Mouse (Mus musculus) heart, embryonic 12.5 days (tissue): ENCODE data around the gene Cpsf7. TPM values are rescaled to one million over a fixed set of nuclear protein-coding genes. Genes with fewer than 3 reads are reported as not detected.
A peak's percentile ranks its signal among the peaks of the same experiment; 100 is the strongest.
"Not testable (repeated sequence)": the region's sequence is repeated elsewhere in the genome, so short reads cannot be mapped to it uniquely, and the experiment has no call there.

ENCODE experiments used
- ATAC-seq: fragments of 200-750 bp; cut with Nextera tagmentation; 2 replicates; pipeline ENCODE4 v1.8.0; 2017; ENCODE audit warnings: moderate TSS enrichment, moderate library complexity; ENCODE audit not compliant: insufficient number of reproducible peaks, low FRiP score
- H3K27ac ChIP-seq: fragments of 300-500 bp; sonication (generic); 2 replicates; pipeline ENCODE4 v1.5.1; 2016; ENCODE audit warnings: mild to moderate bottlenecking, moderate library complexity; ENCODE audit not compliant: poor library complexity, severe bottlenecking
- H3K27me3 ChIP-seq: fragments of 300-500 bp; sonication (generic); replicated peaks from 2 replicates; pipeline ENCODE4 v1.6.1; 2016; ENCODE audit warnings: mild to moderate bottlenecking, moderate library complexity
- H3K36me3 ChIP-seq: fragments of 300-500 bp; sonication (generic); 2 replicates; pipeline ENCODE4 v1.6.1; 2016; ENCODE audit warnings: mild to moderate bottlenecking, moderate library complexity
- H3K4me1 ChIP-seq: fragments of 300-500 bp; sonication (generic); replicated peaks from 2 replicates; pipeline ENCODE4 v1.6.1; 2016; ENCODE audit warnings: mild to moderate bottlenecking
- H3K4me2 ChIP-seq: fragments of 300-500 bp; sonication (generic); 2 replicates; pipeline ENCODE4 v1.6.1; 2016; ENCODE audit warnings: mild to moderate bottlenecking, moderate library complexity
- H3K4me3 ChIP-seq: fragments of 300-500 bp; sonication (generic); 2 replicates; pipeline ENCODE4 v1.5.1; 2016; ENCODE audit warnings: mild to moderate bottlenecking
- H3K9ac ChIP-seq: fragments of 300-500 bp; sonication (generic); 2 replicates; pipeline ENCODE4 v1.6.1; 2016; ENCODE audit warnings: mild to moderate bottlenecking, moderate library complexity
- H3K9me3 ChIP-seq: fragments of 300-500 bp; sonication (generic); replicated peaks from 2 replicates; pipeline ENCODE4 v1.6.1; 2016; ENCODE audit warnings: mild to moderate bottlenecking, moderate library complexity
- WGBS: fragments of 180-500 bp; shearing (Covaris S2); methylation state at CpG from one replicate; pipeline ENCODE4 v1.1.7; 2016; 5-methylcytosine and 5-hydroxymethylcytosine counted together
- polyA plus RNA-seq: library from polyadenylated mRNA; unstranded; fragments of >200 nt; fragmentation: Nextera tagmentation; extraction: Ambion mirVana; gene quantifications from 2 replicates; pipeline ENCODE4 v1.2.1, GENCODE M21; 2016

The Cpsf7 gene
- polyA plus RNA-seq, 1 experiment from 2014 or later: 36.9 TPM

- no peaks in the 10 kb centered on the region for H3K27me3 ChIP-seq
- H3K4me1 ChIP-seq: peaks cover 26% of the 10 kb centered on the region
- no peak overlapping the region for H3K4me2 ChIP-seq
- no peaks in the 10 kb centered on the region for H3K9me3 ChIP-seq
- H3K4me3 ChIP-seq: no peak overlapping the region
- no peak overlapping the region for H3K9ac ChIP-seq
- H3K27ac ChIP-seq: no peak overlapping the region
- 77% methylated on average over 1 of the region's 1 CpGs for WGBS
- peaks cover 12% of the 10 kb centered on the region for H3K36me3 ChIP-seq
- no peak for ATAC-seq
Observed at GRCm38 (mm10) chr19:10521926-10522325, 3.1 kb upstream of the Cpsf7 start.

GRCm38 (mm10) chr19:10523483-10524080 is 1.5 kb upstream of the Cpsf7 start:
- Histone ChIP-seq H3K9me3 (no peaks in the 10 kb centered on the region), H3K36me3 (peaks cover 11% of the 10 kb centered on the region), H3K4me2 (0 out of 2 replicates have a peak overlapping the region, but pooled peaks have one; percentile 22), H3K27me3 (no peaks in the 10 kb centered on the region), H3K4me3 (peak overlapping the region; percentile 6; the same call in 1 of the 2 replicates), H3K27ac (no peak overlapping the region), H3K4me1 (peaks cover 29% of the 10 kb centered on the region), H3K9ac (no peak overlapping the region)
- ATAC-seq: no peak
- 64% methylated on average over 5 of the region's 5 CpGs for WGBS

- Histone ChIP-seq H3K36me3 (peaks cover 15% of the 10 kb centered on the region), H3K27me3 (no peaks in the 10 kb centered on the region), H3K9ac (peak overlapping the region; percentile 91), H3K4me1 (peaks cover 29% of the 10 kb centered on the region), H3K9me3 (no peaks in the 10 kb centered on the region), H3K27ac (peak overlapping the region; percentile 99), H3K4me3 (peak overlapping the region; percentile 89), H3K4me2 (peak overlapping the region; percentile 70)
- ATAC-seq: no peak
- WGBS: 2% methylated on average over 19 of the region's 19 CpGs
Observed at GRCm38 (mm10) chr19:10524784-10525105, 321 bp upstream of the Cpsf7 start.

- Histone ChIP-seq H3K9ac (peak within 1 kb of the TSS; percentile 91), H3K4me3 (peak within 1 kb of the TSS; percentile 89), H3K9me3 (0 out of 2 replicates have a peak, but pooled peaks cover 2% of the 10 kb centered on the region), H3K4me1 (peaks cover 29% of the 10 kb centered on the region), H3K36me3 (peaks cover 25% of the 10 kb centered on the region), H3K4me2 (peak within 1 kb of the TSS; percentile 70), H3K27me3 (no peaks in the 10 kb centered on the region), H3K27ac (peak within 1 kb of the TSS; percentile 99)
- WGBS: under 1% methylated on average over 11 of the region's 11 CpGs
- ATAC-seq: no peak
Observed at GRCm38 (mm10) chr19:10525910-10526309, 844 bp downstream of the Cpsf7 start, which contains the start of gene Sdhaf2. Gene Sdhaf2, minus strand, starts transcription at chr19:10526142.

- 0 out of 2 replicates have a peak, but pooled peaks cover 2% of the 10 kb centered on the region for H3K9me3 ChIP-seq
- no peak overlapping the region for H3K4me3 ChIP-seq
- H3K27me3 ChIP-seq: no peaks in the 10 kb centered on the region
- peaks cover 13% of the 10 kb centered on the region for H3K4me1 ChIP-seq
- no peak overlapping the region for H3K27ac ChIP-seq
- peaks cover 57% of the 10 kb centered on the region for H3K36me3 ChIP-seq
- H3K4me2 ChIP-seq: no peak overlapping the region
- H3K9ac ChIP-seq: no peak overlapping the region
- 97% methylated on average over 1 of the region's 1 CpGs for WGBS
- no peak for ATAC-seq
Observed at GRCm38 (mm10) chr19:10530082-10530481, 5.0 kb downstream of the Cpsf7 start.

GRCm38 (mm10) chr19:10539454-10539853 is 14.4 kb downstream of the Cpsf7 start:
- no peaks in the 10 kb centered on the region for H3K4me1 ChIP-seq
- H3K27ac ChIP-seq: no peak overlapping the region
- no peak overlapping the region for H3K4me3 ChIP-seq
- no peak overlapping the region for H3K9ac ChIP-seq
- no peak overlapping the region for H3K4me2 ChIP-seq
- no peaks in the 10 kb centered on the region for H3K27me3 ChIP-seq
- no peak for ATAC-seq
- H3K9me3 ChIP-seq: no peaks in the 10 kb centered on the region
- 78% methylated on average over 5 of the region's 5 CpGs for WGBS
- H3K36me3 ChIP-seq: peaks cover 78% of the 10 kb centered on the region

- H3K9ac ChIP-seq: peak within 1 kb of the TSS; percentile 79
- H3K4me2 ChIP-seq: peak within 1 kb of the TSS; percentile 81
- 1% methylated on average over 43 of the region's 43 CpGs for WGBS
- H3K4me1 ChIP-seq: peaks cover 17% of the 10 kb centered on the region
- H3K36me3 ChIP-seq: peaks cover 24% of the 10 kb centered on the region
- peak within 1 kb of the TSS; percentile 76 for H3K4me3 ChIP-seq
- no peaks in the 10 kb centered on the region for H3K9me3 ChIP-seq
- ATAC-seq: peak; percentile 96
- H3K27ac ChIP-seq: peak within 1 kb of the TSS; percentile 77
- no peaks in the 10 kb centered on the region for H3K27me3 ChIP-seq
Observed at GRCm38 (mm10) chr19:10555624-10556510, 30.8 kb downstream of the Cpsf7 start, which contains the start of gene Tmem216. Gene Tmem216, minus strand, starts transcription at chr19:10556238.

GRCm38 (mm10) chr19:10557001-10557400 is 31.9 kb downstream of the Cpsf7 start:
- WGBS: 65% methylated on average over 2 of the region's 2 CpGs

GRCm38 (mm10) chr19:10557430-10557829 is 32.4 kb downstream of the Cpsf7 start:
- Histone ChIP-seq H3K4me3 (no peak overlapping the region), H3K9me3 (no peaks in the 10 kb centered on the region), H3K4me2 (no peak overlapping the region), H3K4me1 (peaks cover 31% of the 10 kb centered on the region), H3K27me3 (no peaks in the 10 kb centered on the region), H3K27ac (no peak overlapping the region), H3K36me3 (peaks cover 10% of the 10 kb centered on the region), H3K9ac (no peak overlapping the region)
- no peak for ATAC-seq
- WGBS: 74% methylated on average over 2 of the region's 2 CpGs

More at GRCm38 (mm10) chr19:10557001-10557400, 31.9 kb downstream of the Cpsf7 start:
- Histone ChIP-seq H3K4me1 (peaks cover 27% of the 10 kb centered on the region), H3K9me3 (no peaks in the 10 kb centered on the region), H3K4me2 (no peak overlapping the region), H3K36me3 (peaks cover 13% of the 10 kb centered on the region), H3K4me3 (no peak overlapping the region), H3K27ac (no peak overlapping the region), H3K27me3 (no peaks in the 10 kb centered on the region), H3K9ac (no peak overlapping the region)
- no peak for ATAC-seq

- H3K27ac ChIP-seq, H3K36me3 ChIP-seq, H3K9ac ChIP-seq, H3K4me2 ChIP-seq, H3K9me3 ChIP-seq, ATAC-seq, H3K27me3 ChIP-seq, H3K4me3 ChIP-seq: not testable (repeated sequence)
- WGBS: 74% methylated on average over 4 of the region's 4 CpGs
- H3K4me1 ChIP-seq: peaks cover 33% of the 10 kb centered on the region
Observed at GRCm38 (mm10) chr19:10557837-10558375, 32.8 kb downstream of the Cpsf7 start.

- Histone ChIP-seq H3K4me1 (peaks cover 25% of the 10 kb centered on the region), H3K9me3 (no peaks in the 10 kb centered on the region), H3K4me3 (no peak overlapping the region), H3K27me3 (no peaks in the 10 kb centered on the region), H3K4me2 (no peak overlapping the region), H3K36me3 (no peaks in the 10 kb centered on the region), H3K9ac (no peak overlapping the region), H3K27ac (no peak overlapping the region)
- 38% methylated on average over 5 of the region's 5 CpGs for WGBS
- no peak for ATAC-seq
Observed at GRCm38 (mm10) chr19:10560108-10560507, 35.0 kb downstream of the Cpsf7 start.
